Mouse (Mus musculus) cortical plate, adult 2 months (tissue): ENCODE measurements at regions not wholly inside any gene's neighbourhood (a gene's known extent, or its start where the extent isn't known, plus 50 kb on each side); places are given as distances from the start of the nearest gene placed in this dataset.

Experiments
- H3K27ac ChIP-seq: fragments of 200-500 bp; 2 replicates; pipeline ENCODE4 v1.5.1; 2012; ENCODE audit warnings: low read length, control low read depth, inconsistent platforms; ENCODE audit not compliant: insufficient read depth
- H3K4me1 ChIP-seq: fragments of 200-500 bp; 2 replicates; pipeline ENCODE4 v1.6.1; 2011; ENCODE audit warnings: low read length; ENCODE audit not compliant: control insufficient read depth, insufficient read depth
- H3K4me3 ChIP-seq: fragments of 200-500 bp; 2 replicates; pipeline ENCODE4 v1.5.1; 2011; ENCODE audit warnings: mild to moderate bottlenecking, low read length, control low read depth; ENCODE audit not compliant: insufficient read depth
- CTCF ChIP-seq: fragments of 200-500 bp; IDR thresholded peaks from 2 replicates; pipeline ENCODE4 v1.5.1; 2011; ENCODE audit warnings: mild to moderate bottlenecking, control low read depth, low read length; ENCODE audit not compliant: insufficient read depth; ENCODE audit errors: extremely low read depth
- POLR2A ChIP-seq: fragments of 200-500 bp; IDR thresholded peaks from 2 replicates; pipeline ENCODE4 v1.6.1; 2011; ENCODE audit warnings: mild to moderate bottlenecking, low read length, control low read depth; ENCODE audit not compliant: insufficient read depth; ENCODE audit errors: extremely low read depth

DNA sequence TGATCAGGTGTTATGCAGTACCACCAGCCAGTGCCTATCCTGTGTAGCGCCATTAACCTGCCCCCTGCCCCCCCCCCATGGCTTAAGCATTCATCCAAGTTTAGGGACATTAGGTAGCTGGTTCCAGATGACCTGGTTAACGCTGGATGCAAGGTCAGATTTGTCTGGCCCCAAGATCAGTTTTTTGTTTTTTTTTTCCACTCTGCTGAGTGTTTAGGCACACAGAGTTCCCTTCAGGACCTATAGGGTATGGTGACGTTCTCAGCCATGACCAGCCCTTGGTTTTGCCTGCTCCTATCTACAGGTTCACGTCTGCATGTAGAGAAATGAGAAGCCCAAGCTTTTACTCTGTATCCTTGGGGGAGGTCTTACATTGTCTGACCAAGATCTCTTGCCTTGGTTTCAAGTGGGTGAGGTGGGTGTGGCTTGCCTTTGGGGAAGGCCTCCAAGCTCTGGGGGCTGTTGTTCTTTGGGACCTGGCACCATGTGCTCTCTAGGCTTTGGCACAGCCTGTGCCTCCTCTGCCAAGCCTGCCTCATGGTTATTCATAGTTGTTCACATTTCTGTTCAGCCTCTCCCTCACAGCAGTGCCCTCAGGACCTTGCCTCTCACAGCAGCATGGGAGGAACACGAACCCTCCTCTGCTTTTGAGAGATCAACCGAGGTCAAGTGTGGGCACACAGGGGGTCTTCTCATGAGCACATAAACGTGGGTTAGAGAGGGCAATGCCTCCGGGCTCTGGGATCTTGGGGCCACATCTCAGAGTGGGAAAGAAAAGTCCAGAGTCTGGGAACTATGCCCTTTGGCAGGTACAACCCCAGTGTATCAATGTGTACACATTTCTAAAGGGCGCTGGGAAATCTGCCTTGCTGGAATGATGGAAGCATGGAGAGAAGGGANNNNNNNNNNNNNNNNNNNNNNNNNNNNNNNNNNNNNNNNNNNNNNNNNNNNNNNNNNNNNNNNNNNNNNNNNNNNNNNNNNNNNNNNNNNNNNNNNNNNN, 208.8 kb upstream of the Peli2 start:
- no peak for TF ChIP-seq POLR2A
- TF ChIP-seq CTCF, result no peak
- H3K27ac ChIP-seq, result no peak overlapping the region
- no peak overlapping the region for H3K4me3 ChIP-seq
- peaks cover 5% of the 10 kb centered on the region; the same call in 1 of the 2 replicates for H3K4me1 ChIP-seq

DNA sequence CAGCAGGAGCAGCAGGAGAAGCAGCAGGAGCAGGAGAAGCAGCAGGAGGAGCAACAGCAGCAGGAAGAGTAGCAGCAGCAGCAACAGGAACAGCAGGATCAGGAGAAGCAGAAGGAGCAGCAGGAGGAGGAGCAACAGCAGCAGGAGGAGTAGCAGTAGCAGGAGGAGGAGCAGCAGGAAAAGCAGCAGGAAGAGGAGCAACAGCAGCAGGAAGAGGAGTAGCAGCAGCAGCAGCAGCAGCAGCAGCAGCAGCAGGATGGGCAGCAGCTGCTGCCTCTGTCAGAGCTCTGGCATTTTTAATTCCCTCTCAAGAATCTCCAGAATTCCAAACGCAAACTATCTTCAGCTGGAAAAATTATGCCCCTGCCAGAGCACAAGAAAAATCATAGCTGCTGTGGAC, 205.0 kb upstream of the Peli2 start:
- TF ChIP-seq CTCF, result no peak
- no peak for TF ChIP-seq POLR2A
- no peak overlapping the region for H3K4me3 ChIP-seq
- peaks cover 5% of the 10 kb centered on the region; the same call in 1 of the 2 replicates for H3K4me1 ChIP-seq
- H3K27ac ChIP-seq, result no peak overlapping the region

DNA sequence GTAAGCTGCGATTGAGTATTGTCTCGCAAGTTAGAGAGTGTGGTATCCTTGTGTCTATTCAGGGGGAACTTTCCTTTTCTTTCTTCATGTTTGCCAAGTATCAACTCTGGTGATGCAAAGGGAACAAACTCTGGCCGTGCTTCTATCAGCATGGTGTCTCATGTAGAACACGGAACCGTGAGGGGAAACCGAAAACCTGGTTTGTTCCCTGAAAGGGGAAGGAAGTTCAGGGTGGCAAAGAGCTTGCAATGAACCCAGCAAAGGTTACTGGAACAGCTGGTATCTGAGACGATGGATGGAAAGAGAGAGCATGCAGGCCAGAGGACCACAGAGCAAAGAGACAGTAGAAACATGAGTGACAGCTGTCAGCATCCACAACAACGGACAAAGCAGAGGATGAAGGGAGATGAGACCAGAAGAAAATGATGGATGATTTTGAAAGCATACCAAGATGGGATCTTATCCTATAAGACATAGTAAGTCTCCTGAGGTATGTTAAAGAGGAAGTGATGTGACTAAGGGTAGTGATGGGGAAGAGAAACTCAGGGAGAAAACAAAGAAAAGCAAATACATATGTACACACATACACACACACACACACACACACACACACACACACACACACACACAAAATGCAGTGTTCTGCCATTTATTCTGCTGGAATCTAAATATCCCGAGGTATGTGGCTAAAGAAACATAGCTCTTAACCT, 199.8 kb upstream of the Peli2 start:
- H3K27ac ChIP-seq, result no peak overlapping the region
- H3K4me1 ChIP-seq, result no peaks in the 10 kb centered on the region
- no peak for TF ChIP-seq POLR2A
- TF ChIP-seq CTCF, result no peak
- no peak overlapping the region for H3K4me3 ChIP-seq

DNA sequence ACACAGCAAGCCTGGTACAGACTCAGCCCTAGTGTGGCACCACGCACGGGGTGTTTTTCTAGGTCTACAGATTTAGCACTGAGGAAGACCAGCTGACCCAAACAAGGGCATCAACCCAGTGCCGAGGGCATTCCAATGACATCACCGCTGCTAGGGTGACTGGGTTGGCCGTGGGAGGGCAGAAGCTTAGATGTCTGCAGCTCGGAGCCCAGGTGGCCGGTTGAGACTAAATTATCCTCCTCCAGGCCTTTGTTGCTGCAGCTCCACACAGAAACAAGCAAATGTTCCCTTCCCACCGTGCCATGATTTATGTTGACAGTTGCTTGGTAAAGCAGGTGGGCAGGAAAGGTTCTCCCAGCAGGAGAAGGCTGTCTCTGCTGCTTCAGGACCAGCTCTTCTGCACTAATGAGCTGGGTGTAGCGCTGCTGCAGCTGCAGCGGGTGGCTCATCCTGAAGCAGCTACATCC, 198.8 kb upstream of the Peli2 start:
- no peak for TF ChIP-seq POLR2A
- TF ChIP-seq CTCF, result no peak
- Histone ChIP-seq H3K4me3 (no peak overlapping the region), H3K27ac (no peak overlapping the region), H3K4me1 (no peaks in the 10 kb centered on the region)

- H3K4me1 ChIP-seq, result no peaks in the 10 kb centered on the region
- no peak overlapping the region for H3K27ac ChIP-seq
- no peak overlapping the region for H3K4me3 ChIP-seq
- TF ChIP-seq POLR2A (no peak), CTCF (no peak)
These were observed 194.2 kb upstream of the Peli2 start for GRCm38 (mm10) chr14:47926416-47926815.

DNA sequence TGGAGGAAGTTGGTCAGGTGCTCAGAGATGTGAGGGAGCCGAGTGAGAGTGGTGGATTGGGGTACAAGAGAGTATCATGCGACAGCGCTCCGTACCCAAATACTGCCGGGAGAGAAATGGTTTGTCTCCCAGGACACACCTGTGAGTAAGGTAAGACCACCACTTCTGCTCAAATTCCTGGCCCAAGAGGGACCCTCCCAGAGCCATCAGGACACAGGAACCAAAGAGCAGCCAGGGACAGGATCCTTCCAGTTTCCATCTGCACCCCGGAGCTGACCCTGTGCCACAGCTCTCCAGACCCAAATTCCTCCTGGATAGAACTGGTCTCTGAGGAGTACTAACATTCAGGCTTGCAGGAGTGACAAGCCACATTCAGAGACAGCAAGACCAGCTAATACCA, 185.2 kb upstream of the Peli2 start:
- TF ChIP-seq POLR2A (no peak), CTCF (no peak)
- H3K4me1 ChIP-seq, result no peaks in the 10 kb centered on the region

DNA sequence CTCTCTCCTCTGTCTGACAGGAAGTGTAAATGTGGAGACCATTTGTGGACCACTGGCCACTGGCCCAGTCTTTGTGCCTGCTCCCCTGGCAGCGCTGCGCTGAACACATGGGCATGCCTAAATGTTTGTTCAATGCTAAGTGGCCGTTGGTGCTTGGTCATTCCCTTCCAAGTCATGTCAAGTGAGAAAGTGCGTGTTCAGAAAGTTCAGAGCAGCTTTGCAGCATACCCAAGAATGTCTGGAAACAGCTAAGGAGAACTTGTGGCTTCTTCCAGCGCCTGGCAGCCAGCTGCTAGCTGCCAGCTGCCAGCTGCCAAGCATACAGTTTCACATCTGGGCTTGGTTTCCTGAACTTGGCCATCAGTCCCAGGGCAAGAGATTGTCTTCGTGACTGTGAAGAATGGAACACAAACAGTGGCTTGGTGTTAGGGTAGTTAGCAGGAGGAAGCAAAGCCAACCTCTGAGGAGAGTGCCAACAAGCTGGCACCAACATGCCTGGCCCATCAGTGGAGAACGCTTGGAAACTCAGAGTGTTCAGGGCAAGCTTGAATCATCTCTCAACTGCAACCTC, 183.5 kb upstream of the Peli2 start:
- Histone ChIP-seq H3K4me3 (no peak overlapping the region), H3K27ac (no peak overlapping the region), H3K4me1 (no peaks in the 10 kb centered on the region)
- TF ChIP-seq CTCF (no peak), POLR2A (no peak)

More for the DNA sequence above, 185.2 kb upstream of the Peli2 start:
- H3K4me3 ChIP-seq, result no peak overlapping the region
- H3K27ac ChIP-seq, result no peak overlapping the region

- no peaks in the 10 kb centered on the region for H3K4me1 ChIP-seq
- H3K27ac ChIP-seq, result no peak overlapping the region
- H3K4me3 ChIP-seq, result no peak overlapping the region
- TF ChIP-seq POLR2A, result no peak
- TF ChIP-seq CTCF, result no peak
These were observed 180.6 kb upstream of the Peli2 start for GRCm38 (mm10) chr14:47939781-47940590.

DNA sequence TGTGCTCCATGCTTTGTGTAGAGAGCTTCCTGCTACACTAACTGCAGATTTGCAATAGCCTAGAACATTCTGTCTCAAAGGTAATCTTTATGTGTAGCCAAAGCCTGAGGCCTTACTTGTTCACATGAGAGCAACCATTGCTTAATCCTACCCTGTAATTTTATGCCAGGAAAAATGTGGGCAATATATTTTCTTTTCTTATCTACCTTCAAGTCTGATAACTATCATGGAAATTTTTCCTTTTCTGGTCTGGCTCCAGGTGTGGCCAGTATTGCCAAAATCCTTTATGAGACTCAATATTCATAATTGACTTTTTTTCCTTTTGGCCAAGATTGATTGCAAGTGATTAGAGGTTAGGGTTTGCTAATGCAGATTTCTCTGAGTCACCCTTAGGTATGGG, 178.0 kb upstream of the Peli2 start:
- no peaks in the 10 kb centered on the region for H3K4me1 ChIP-seq
- H3K27ac ChIP-seq, result no peak overlapping the region
- no peak overlapping the region for H3K4me3 ChIP-seq
- no peak for TF ChIP-seq CTCF
- TF ChIP-seq POLR2A, result no peak

DNA sequence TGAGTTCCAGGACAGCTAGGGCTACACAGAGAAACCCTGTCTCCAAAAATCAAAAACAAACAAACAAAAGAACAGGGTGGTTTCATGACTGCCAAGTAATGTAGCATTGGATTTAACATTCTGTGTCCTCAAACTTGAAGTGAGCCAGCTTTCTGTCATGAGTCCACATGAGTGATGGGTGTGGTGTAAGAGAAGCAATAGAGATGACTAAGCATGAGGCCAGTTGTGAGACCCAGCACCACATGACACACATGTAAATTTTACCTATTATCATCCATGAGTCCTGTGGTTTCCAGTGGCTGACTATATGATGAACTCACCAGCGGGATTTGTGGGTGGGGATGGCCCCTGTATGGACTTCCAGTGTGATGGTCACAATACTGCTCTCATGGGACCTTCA, 176.0 kb upstream of the Peli2 start:
- Histone ChIP-seq H3K4me3 (no peak overlapping the region), H3K4me1 (no peaks in the 10 kb centered on the region), H3K27ac (no peak overlapping the region)
- no peak for TF ChIP-seq POLR2A
- TF ChIP-seq CTCF, result no peak
